Mouse (Mus musculus) brain, embryonic 14.5 days (tissue): ENCODE measurements around the gene Eddm3b. TPM values are rescaled to one million over a fixed set of nuclear protein-coding genes. Genes with fewer than 3 reads are reported as not detected.

Source experiments
- DNase-seq: peaks from one replicate; pipeline ENCODE4 v3.0.0-alpha.2; 2011; ENCODE audit warnings: low read depth
- CTCF ChIP-seq: fragments of 200-500 bp; IDR thresholded peaks from 2 replicates; pipeline ENCODE4 v1.5.1; 2012; ENCODE audit warnings: inconsistent platforms, mild to moderate bottlenecking, moderate library complexity, borderline replicate concordance; ENCODE audit not compliant: insufficient read depth, insufficient read length; ENCODE audit errors: extremely low read depth
- POLR2A ChIP-seq: fragments of 200-500 bp; IDR thresholded peaks from 2 replicates; pipeline ENCODE4 v1.6.1; 2012; ENCODE audit warnings: mild to moderate bottlenecking, inconsistent platforms, borderline replicate concordance; ENCODE audit not compliant: poor library complexity, insufficient read depth, insufficient read length, severe bottlenecking; ENCODE audit errors: extremely low read depth
- polyA plus RNA-seq: library from polyadenylated mRNA; depleted of rRNA; stranded (reverse); fragments of >200 nt; gene quantifications from 2 replicates; pipeline ENCODE4 v1.2.3, GENCODE M21; 2012

Eddm3b gene
- polyA plus RNA-seq, 1 experiment = not detected

GRCm38 (mm10) chr14:51088970-51089673 is 25.1 kb upstream of the Eddm3b start:
- peak; percentile 98 for DNase-seq
- no peak for TF ChIP-seq POLR2A
- TF ChIP-seq CTCF = no peak

GRCm38 (mm10) chr14:51089674-51090076 is 24.6 kb upstream of the Eddm3b start:
- TF ChIP-seq CTCF (no peak), POLR2A (no peak)
- no peak for DNase-seq

GRCm38 (mm10) chr14:51090077-51090781 is 24.0 kb upstream of the Eddm3b start:
- TF ChIP-seq POLR2A (no peak), CTCF (no peak)
- DNase-seq = peak; percentile 87

DNA sequence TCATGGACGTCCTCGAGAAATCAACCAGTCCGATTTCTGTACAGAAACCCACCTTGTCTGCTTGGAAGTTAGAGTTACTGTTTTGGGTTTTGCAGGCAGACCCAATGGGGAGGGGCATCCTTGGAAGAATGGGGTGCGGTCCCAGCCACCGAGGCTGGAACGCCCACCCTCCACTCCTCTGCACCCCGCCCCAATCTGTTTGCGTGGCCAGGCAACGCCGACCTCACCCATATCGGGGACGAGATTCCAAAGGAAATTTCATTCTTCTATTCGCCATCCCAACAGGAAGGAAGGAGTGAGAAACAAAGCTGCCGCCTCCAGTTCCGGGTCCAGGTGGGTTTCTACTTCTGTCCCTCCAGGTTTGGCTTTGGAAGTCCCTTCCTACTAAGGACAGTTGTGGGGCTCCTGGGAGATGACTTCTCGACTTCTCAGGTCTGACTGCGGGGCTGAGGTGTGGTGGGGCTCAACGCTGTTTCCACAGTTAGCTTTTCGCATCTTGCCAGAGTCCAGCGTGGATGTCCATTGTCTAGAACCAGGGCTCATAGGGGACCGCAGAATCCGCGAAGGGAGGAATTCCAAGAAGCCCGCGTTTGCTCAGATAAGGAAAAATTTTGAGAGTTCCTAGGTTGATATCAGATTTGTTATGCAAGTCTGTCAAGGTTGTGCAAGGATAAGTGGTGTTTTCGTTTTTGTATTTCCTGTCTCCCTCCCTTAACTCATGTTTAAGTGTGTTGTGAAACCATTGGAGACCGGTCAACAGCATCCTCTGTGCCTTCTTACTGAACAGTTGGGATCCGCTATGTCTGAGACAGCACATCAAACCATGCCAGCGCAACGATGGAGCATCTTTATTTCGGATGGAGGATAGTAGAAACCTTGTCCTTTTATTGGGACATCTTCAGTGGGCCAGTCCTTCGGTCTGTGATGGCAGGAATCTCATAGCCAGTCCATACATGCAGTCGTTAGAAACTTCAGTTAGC is 23.0 kb upstream of the Eddm3b start, which contains the start of the genes Rnase4 and Ang:
Gene Rnase4, plus strand, starts transcription at position 157 of the 980 bp plus-strand sequence.
Gene Ang, plus strand, starts transcription at position 230 of the 980 bp plus-strand sequence.
- DNase-seq = peak; percentile 49
- TF ChIP-seq POLR2A (no peak), CTCF (no peak)

GRCm38 (mm10) chr14:51092073-51092620 is 22.1 kb upstream of the Eddm3b start:
- no peak for TF ChIP-seq CTCF
- TF ChIP-seq POLR2A = no peak
- no peak for DNase-seq

- no peak for TF ChIP-seq CTCF
- TF ChIP-seq POLR2A = no peak
- DNase-seq = no peak
Measured at GRCm38 (mm10) chr14:51093496-51093895, 20.7 kb upstream of the Eddm3b start.

DNA sequence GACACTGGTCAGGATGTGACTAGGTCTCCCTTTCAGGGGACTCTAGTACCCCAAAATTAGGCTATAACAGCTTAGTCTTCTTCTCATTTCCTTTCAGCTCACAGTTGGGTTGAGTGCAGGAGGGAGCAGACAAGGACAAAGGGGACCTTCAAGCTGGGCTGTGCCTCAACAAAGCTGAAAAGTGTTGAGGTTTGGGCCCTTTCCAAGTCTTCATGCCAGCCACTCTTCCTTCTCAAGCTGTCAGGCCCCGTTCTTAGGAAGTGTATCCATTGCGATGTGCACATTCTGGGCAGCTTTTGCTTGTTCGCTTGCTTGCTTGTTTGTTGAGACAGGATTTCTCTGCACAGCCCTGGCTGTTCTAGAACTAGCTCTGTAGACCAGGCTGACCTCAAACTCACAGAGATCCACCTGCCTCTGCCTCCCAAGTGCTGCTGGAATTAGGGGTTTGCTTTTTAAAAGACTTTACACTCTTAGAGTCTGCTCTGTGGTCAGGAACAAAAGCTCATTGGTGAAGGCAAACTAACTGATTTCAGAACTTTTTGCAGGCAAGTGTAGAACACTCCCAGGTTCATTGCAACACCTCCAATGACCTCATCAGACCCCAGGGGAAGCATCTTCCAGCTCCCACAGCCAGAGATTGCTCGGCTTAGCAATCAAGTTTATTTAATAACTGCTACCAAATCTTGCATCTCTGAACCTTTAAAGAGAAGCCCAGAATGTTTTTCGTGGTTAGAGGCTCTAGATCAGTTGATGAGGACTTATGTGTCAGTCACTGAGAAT is 19.9 kb upstream of the Eddm3b start:
- peak; percentile 24 for DNase-seq
- no peak for TF ChIP-seq CTCF
- TF ChIP-seq POLR2A = no peak

DNA sequence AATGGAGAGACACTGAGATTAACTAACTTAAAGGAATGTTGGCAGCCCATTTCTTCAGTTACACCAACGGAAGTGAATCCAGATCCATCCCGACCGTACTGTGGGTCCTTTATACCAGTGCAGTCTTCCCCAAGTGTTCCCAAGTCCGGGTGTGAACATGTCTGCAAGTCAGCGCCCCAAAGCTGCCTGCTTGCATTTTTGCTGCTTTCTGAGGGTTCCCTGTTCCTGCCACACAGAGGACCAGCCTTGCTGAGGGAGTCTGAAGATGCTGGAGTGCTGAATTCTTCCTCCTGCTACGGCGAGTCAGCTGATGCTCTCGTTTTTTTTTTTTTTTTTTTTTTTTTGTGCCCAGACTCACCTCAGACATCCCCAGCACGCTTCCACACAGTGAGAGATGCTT is 19.3 kb upstream of the Eddm3b start:
- DNase-seq = no peak
- TF ChIP-seq POLR2A = no peak
- TF ChIP-seq CTCF = no peak

- no peak for DNase-seq
- TF ChIP-seq POLR2A (no peak), CTCF (no peak)
Measured at GRCm38 (mm10) chr14:51095736-51096524, 18.3 kb upstream of the Eddm3b start.
